Mouse (Mus musculus): ENCODE data around the gene 2610318N02Rik. TPM values are rescaled to one million over a fixed set of nuclear protein-coding genes. Genes with fewer than 3 reads are reported as not detected.
A peak's percentile ranks its signal among the peaks of the same experiment; 100 is the strongest.
"Not testable (repeated sequence)": the region's sequence is repeated elsewhere in the genome, so short reads cannot be mapped to it uniquely, and the experiment has no call there.

The 2610318N02Rik gene
- 154 and 174 TPM in 2 replicates for polyA plus RNA-seq (2014; fragmentation: Nextera tagmentation; extraction: Ambion mirVana)

- H3K36me3 ChIP-seq (ENCODE audit: control insufficient read depth, insufficient read depth, low read length) = peaks cover 17% of the 10 kb centered on the region
Observed at GRCm38 (mm10) chr16:17124871-17125520, at the start of gene 2610318N02Rik. 2610318N02Rik (minus strand) TSS chr16:17125167.

GRCm38 (mm10) chr16:17168049-17168448 is 43.1 kb upstream of the 2610318N02Rik start:
- DNase-seq (ENCODE audit: low spot score) (no peak), ATAC-seq (ENCODE audit: insufficient number of reproducible peaks, low FRiP score, low TSS enrichment, low read depth) (no peak)
- Histone ChIP-seq H3K27ac (replicated peaks; ENCODE audit: low read depth, low read length) (no peak overlapping the region), H3K9ac (ENCODE audit: low read length) (no peak overlapping the region), H3K27me3 (ENCODE audit: control insufficient read depth, insufficient read depth, low read length) (no peaks in the 10 kb centered on the region), H3K4me2 (ENCODE audit: low read depth, severe bottlenecking) (no peak overlapping the region), H3K4me3 (ENCODE audit: low read depth, low read length) (no peak overlapping the region), H3K4me1 (ENCODE audit: control insufficient read depth, insufficient read depth, low read length) (no peaks in the 10 kb centered on the region), H3K9me3 (ENCODE audit: control insufficient read depth, low read length) (no peaks in the 10 kb centered on the region), H3K36me3 (ENCODE audit: control insufficient read depth, insufficient read depth, low read length) (peaks cover 5% of the 10 kb centered on the region)
- WGBS = 88% methylated on average over 5 of the region's 5 CpGs

More at GRCm38 (mm10) chr16:17124871-17125520, at the start of gene 2610318N02Rik:
- Histone ChIP-seq H3K9ac (ENCODE audit: low read length) (peak within 1 kb of the TSS; percentile 66), H3K4me3 (ENCODE audit: low read depth, low read length) (peak within 1 kb of the TSS; percentile 56), H3K9me3 (ENCODE audit: control insufficient read depth, low read length) (no peaks in the 10 kb centered on the region), H3K27ac (replicated peaks; ENCODE audit: low read depth, low read length) (peak within 1 kb of the TSS; percentile 4; the same call in 1 of the 2 replicates), H3K4me2 (ENCODE audit: low read depth, severe bottlenecking) (peak within 1 kb of the TSS; percentile 64), H3K27me3 (ENCODE audit: control insufficient read depth, insufficient read depth, low read length) (no peaks in the 10 kb centered on the region), H3K4me1 (ENCODE audit: control insufficient read depth, insufficient read depth, low read length) (peaks cover 3% of the 10 kb centered on the region)
- 1% methylated on average over 24 of the region's 25 CpGs for WGBS
- DNase-seq (ENCODE audit: low spot score) = peak; percentile 90
- peak; percentile 87 for ATAC-seq (ENCODE audit: insufficient number of reproducible peaks, low FRiP score, low TSS enrichment, low read depth)

- Histone ChIP-seq H3K9ac (ENCODE audit: low read length) (no peak overlapping the region), H3K4me1 (ENCODE audit: control insufficient read depth, insufficient read depth, low read length) (no peaks in the 10 kb centered on the region), H3K27ac (replicated peaks; ENCODE audit: low read depth, low read length) (no peak overlapping the region), H3K9me3 (ENCODE audit: control insufficient read depth, low read length) (no peaks in the 10 kb centered on the region), H3K36me3 (ENCODE audit: control insufficient read depth, insufficient read depth, low read length) (peaks cover 5% of the 10 kb centered on the region), H3K4me2 (ENCODE audit: low read depth, severe bottlenecking) (no peak overlapping the region), H3K27me3 (ENCODE audit: control insufficient read depth, insufficient read depth, low read length) (no peaks in the 10 kb centered on the region), H3K4me3 (ENCODE audit: low read depth, low read length) (no peak overlapping the region)
- DNase-seq (ENCODE audit: low spot score) (no peak), ATAC-seq (ENCODE audit: insufficient number of reproducible peaks, low FRiP score, low TSS enrichment, low read depth) (no peak)
Observed at GRCm38 (mm10) chr16:17167179-17167578, 42.2 kb upstream of the 2610318N02Rik start.

GRCm38 (mm10) chr16:17165478-17165877 is 40.5 kb upstream of the 2610318N02Rik start:
- H3K4me3 ChIP-seq (ENCODE audit: low read depth, low read length); H3K36me3 ChIP-seq (ENCODE audit: control insufficient read depth, insufficient read depth, low read length); H3K27ac ChIP-seq (replicated peaks; ENCODE audit: low read depth, low read length); H3K9ac ChIP-seq (ENCODE audit: low read length); H3K9me3 ChIP-seq (ENCODE audit: control insufficient read depth, low read length); H3K4me1 ChIP-seq (ENCODE audit: control insufficient read depth, insufficient read depth, low read length); H3K27me3 ChIP-seq (ENCODE audit: control insufficient read depth, insufficient read depth, low read length); ATAC-seq (ENCODE audit: insufficient number of reproducible peaks, low FRiP score, low TSS enrichment, low read depth); DNase-seq (ENCODE audit: low spot score); H3K4me2 ChIP-seq (ENCODE audit: low read depth, severe bottlenecking): not testable (repeated sequence)
- WGBS = 75% methylated on average over 1 of the region's 1 CpGs

- Histone ChIP-seq H3K4me3 (ENCODE audit: low read depth, low read length) (no peak overlapping the region), H3K27me3 (ENCODE audit: control insufficient read depth, insufficient read depth, low read length) (no peaks in the 10 kb centered on the region), H3K9ac (ENCODE audit: low read length) (no peak overlapping the region), H3K27ac (replicated peaks; ENCODE audit: low read depth, low read length) (no peak overlapping the region), H3K9me3 (ENCODE audit: control insufficient read depth, low read length) (no peaks in the 10 kb centered on the region), H3K4me2 (ENCODE audit: low read depth, severe bottlenecking) (no peak overlapping the region), H3K4me1 (ENCODE audit: control insufficient read depth, insufficient read depth, low read length) (no peaks in the 10 kb centered on the region), H3K36me3 (ENCODE audit: control insufficient read depth, insufficient read depth, low read length) (peaks cover 10% of the 10 kb centered on the region)
- DNase-seq (ENCODE audit: low spot score) (no peak), ATAC-seq (ENCODE audit: insufficient number of reproducible peaks, low FRiP score, low TSS enrichment, low read depth) (no peak)
- 90% methylated on average over 2 of the region's 2 CpGs for WGBS
Observed at GRCm38 (mm10) chr16:17154346-17154745, 29.4 kb upstream of the 2610318N02Rik start.

GRCm38 (mm10) chr16:17151874-17152273 is 26.9 kb upstream of the 2610318N02Rik start:
- Histone ChIP-seq H3K4me1 (ENCODE audit: control insufficient read depth, insufficient read depth, low read length) (peaks cover 11% of the 10 kb centered on the region; the same call in 1 of the 2 replicates), H3K9me3 (ENCODE audit: control insufficient read depth, low read length) (no peaks in the 10 kb centered on the region), H3K9ac (ENCODE audit: low read length) (no peak overlapping the region), H3K27me3 (ENCODE audit: control insufficient read depth, insufficient read depth, low read length) (peaks cover 6% of the 10 kb centered on the region), H3K36me3 (ENCODE audit: control insufficient read depth, insufficient read depth, low read length) (0 out of 2 replicates have a peak, but pooled peaks cover 4% of the 10 kb centered on the region), H3K4me3 (ENCODE audit: low read depth, low read length) (no peak overlapping the region), H3K4me2 (ENCODE audit: low read depth, severe bottlenecking) (no peak overlapping the region), H3K27ac (replicated peaks; ENCODE audit: low read depth, low read length) (no peak overlapping the region)
- no peak for ATAC-seq (ENCODE audit: insufficient number of reproducible peaks, low FRiP score, low TSS enrichment, low read depth)
- DNase-seq (ENCODE audit: low spot score) = no peak
- 96% methylated on average over 4 of the region's 4 CpGs for WGBS

- ATAC-seq (ENCODE audit: insufficient number of reproducible peaks, low FRiP score, low TSS enrichment, low read depth) (no peak), DNase-seq (ENCODE audit: low spot score) (no peak)
- Histone ChIP-seq H3K9me3 (ENCODE audit: control insufficient read depth, low read length) (no peaks in the 10 kb centered on the region), H3K27me3 (ENCODE audit: control insufficient read depth, insufficient read depth, low read length) (peaks cover 6% of the 10 kb centered on the region), H3K4me1 (ENCODE audit: control insufficient read depth, insufficient read depth, low read length) (peaks cover 11% of the 10 kb centered on the region; the same call in 1 of the 2 replicates), H3K4me3 (ENCODE audit: low read depth, low read length) (no peak overlapping the region), H3K36me3 (ENCODE audit: control insufficient read depth, insufficient read depth, low read length) (0 out of 2 replicates have a peak, but pooled peaks cover 4% of the 10 kb centered on the region), H3K9ac (ENCODE audit: low read length) (no peak overlapping the region), H3K27ac (replicated peaks; ENCODE audit: low read depth, low read length) (no peak overlapping the region), H3K4me2 (ENCODE audit: low read depth, severe bottlenecking) (no peak overlapping the region)
- WGBS = 85% methylated on average over 7 of the region's 7 CpGs
Observed at GRCm38 (mm10) chr16:17150520-17151258, 25.7 kb upstream of the 2610318N02Rik start.

- H3K27ac ChIP-seq (replicated peaks; ENCODE audit: low read depth, low read length) = no peak overlapping the region
- H3K4me2 ChIP-seq (ENCODE audit: low read depth, severe bottlenecking) = peak overlapping the region; percentile 98
- H3K4me3 ChIP-seq (ENCODE audit: low read depth, low read length) = peak overlapping the region; percentile 55
- peaks cover 11% of the 10 kb centered on the region; the same call in 1 of the 2 replicates for H3K4me1 ChIP-seq (ENCODE audit: control insufficient read depth, insufficient read depth, low read length)
- peaks cover 6% of the 10 kb centered on the region for H3K27me3 ChIP-seq (ENCODE audit: control insufficient read depth, insufficient read depth, low read length)
- DNase-seq (ENCODE audit: low spot score) (peak; percentile 69), ATAC-seq (ENCODE audit: insufficient number of reproducible peaks, low FRiP score, low TSS enrichment, low read depth) (no peak; the same call in 1 of the 2 replicates)
- no peaks in the 10 kb centered on the region for H3K9me3 ChIP-seq (ENCODE audit: control insufficient read depth, low read length)
- H3K36me3 ChIP-seq (ENCODE audit: control insufficient read depth, insufficient read depth, low read length) = 0 out of 2 replicates have a peak, but pooled peaks cover 4% of the 10 kb centered on the region
- WGBS = 8% methylated on average over 16 of the region's 16 CpGs
- no peak overlapping the region for H3K9ac ChIP-seq (ENCODE audit: low read length)
Observed at GRCm38 (mm10) chr16:17148084-17148483, 23.1 kb upstream of the 2610318N02Rik start.

Measured in limb, embryonic 11.5 days (tissue).